Mouse (Mus musculus): ENCODE results near the gene Sesn3. TPM values are rescaled to one million over a fixed set of nuclear protein-coding genes. Genes with fewer than 3 reads are reported as not detected.
A peak's percentile ranks its signal among the peaks of the same experiment; 100 is the strongest.
"Not testable (repeated sequence)": the region's sequence is repeated elsewhere in the genome, so short reads cannot be mapped to it uniquely, and the experiment has no call there.

The Sesn3 gene
- 13.1 and 16.3 TPM in 2 replicates for polyA plus RNA-seq (2015; fragmentation: Nextera tagmentation; extraction: Ambion mirVana)

- H3K4me2 ChIP-seq (replicated peaks): peak within 1 kb of the TSS; percentile 69
- H3K4me3 ChIP-seq (replicated peaks): peak within 1 kb of the TSS; percentile 28
- no peaks in the 10 kb centered on the region for H3K27me3 ChIP-seq (replicated peaks)
- peak; percentile 57 for ATAC-seq
- WGBS: 4% methylated on average over 25 of the region's 25 CpGs
- H3K9me3 ChIP-seq: no peaks in the 10 kb centered on the region
- peak within 1 kb of the TSS; percentile 91 for H3K27ac ChIP-seq
- no peaks in the 10 kb centered on the region for H3K36me3 ChIP-seq
- 0 out of 2 replicates have a peak, but pooled peaks cover 7% of the 10 kb centered on the region for H3K4me1 ChIP-seq (replicated peaks)
- H3K9ac ChIP-seq: peak within 1 kb of the TSS; percentile 42
Observed at GRCm38 (mm10) chr9:14274986-14275720, at the start of gene Sesn3. Gene Sesn3, plus strand, starts transcription at chr9:14275067.

- whole genome bisulfite sequencing: 87% methylated on average over 2 of the region's 2 CpGs
- not testable (repeated sequence) for H3K9me3 ChIP-seq; H3K4me1 ChIP-seq (replicated peaks); H3K4me3 ChIP-seq (replicated peaks); H3K36me3 ChIP-seq; ATAC-seq; H3K4me2 ChIP-seq (replicated peaks); H3K9ac ChIP-seq; H3K27ac ChIP-seq; H3K27me3 ChIP-seq (replicated peaks)
Observed at GRCm38 (mm10) chr9:14227086-14227485, 47.8 kb upstream of the Sesn3 start.

- H3K4me1 ChIP-seq (replicated peaks): peaks cover 14% of the 10 kb centered on the region; the same call in 1 of the 2 replicates
- peak overlapping the region; percentile 71 for H3K27ac ChIP-seq
- H3K36me3 ChIP-seq: no peaks in the 10 kb centered on the region
- H3K9ac ChIP-seq: no peak overlapping the region
- no peak overlapping the region for H3K4me3 ChIP-seq (replicated peaks)
- WGBS: 27% methylated on average over 7 of the region's 7 CpGs
- peak overlapping the region; percentile 17; the same call in 1 of the 2 replicates for H3K4me2 ChIP-seq (replicated peaks)
- H3K27me3 ChIP-seq (replicated peaks): no peaks in the 10 kb centered on the region
- ATAC-seq: peak; percentile 96
- no peaks in the 10 kb centered on the region for H3K9me3 ChIP-seq
Observed at GRCm38 (mm10) chr9:14233702-14234373, 41.0 kb upstream of the Sesn3 start.

GRCm38 (mm10) chr9:14235286-14235685 lies 39.6 kb upstream of the Sesn3 start:
- Histone ChIP-seq H3K4me3 (replicated peaks) (no peak overlapping the region), H3K4me1 (replicated peaks) (peaks cover 14% of the 10 kb centered on the region; the same call in 1 of the 2 replicates), H3K27ac (no peak overlapping the region), H3K9me3 (no peaks in the 10 kb centered on the region), H3K9ac (no peak overlapping the region), H3K4me2 (replicated peaks) (no peak overlapping the region), H3K27me3 (replicated peaks) (no peaks in the 10 kb centered on the region), H3K36me3 (no peaks in the 10 kb centered on the region)
- ATAC-seq: no peak
- 72% methylated on average over 2 of the region's 2 CpGs for WGBS

- H3K4me3 ChIP-seq (replicated peaks); H3K4me1 ChIP-seq (replicated peaks); H3K4me2 ChIP-seq (replicated peaks); ATAC-seq; H3K27me3 ChIP-seq (replicated peaks); H3K9me3 ChIP-seq; H3K36me3 ChIP-seq; H3K9ac ChIP-seq; H3K27ac ChIP-seq: not testable (repeated sequence)
- WGBS: 72% methylated on average over 1 of the region's 1 CpGs
Observed at GRCm38 (mm10) chr9:14241003-14241402, 33.9 kb upstream of the Sesn3 start.

- ATAC-seq: no peak
- Histone ChIP-seq H3K27me3 (replicated peaks) (no peaks in the 10 kb centered on the region), H3K4me2 (replicated peaks) (no peak overlapping the region), H3K4me3 (replicated peaks) (no peak overlapping the region), H3K4me1 (replicated peaks) (no peaks in the 10 kb centered on the region; the same call in 1 of the 2 replicates), H3K9me3 (no peaks in the 10 kb centered on the region), H3K9ac (no peak overlapping the region), H3K27ac (no peak overlapping the region), H3K36me3 (no peaks in the 10 kb centered on the region)
- WGBS: 60% methylated on average over 2 of the region's 2 CpGs
Observed at GRCm38 (mm10) chr9:14242308-14242707, 32.6 kb upstream of the Sesn3 start.

GRCm38 (mm10) chr9:14244528-14244927 lies 30.3 kb upstream of the Sesn3 start:
- no peak for ATAC-seq
- Histone ChIP-seq H3K4me3 (replicated peaks) (no peak overlapping the region), H3K27ac (no peak overlapping the region), H3K9me3 (no peaks in the 10 kb centered on the region), H3K9ac (no peak overlapping the region), H3K4me2 (replicated peaks) (no peak overlapping the region), H3K4me1 (replicated peaks) (peaks cover 9% of the 10 kb centered on the region; the same call in 1 of the 2 replicates), H3K27me3 (replicated peaks) (no peaks in the 10 kb centered on the region), H3K36me3 (no peaks in the 10 kb centered on the region)
- 49% methylated on average over 9 of the region's 9 CpGs for WGBS

GRCm38 (mm10) chr9:14245013-14245586 lies 29.8 kb upstream of the Sesn3 start:
- H3K9ac ChIP-seq: no peak overlapping the region
- H3K4me1 ChIP-seq (replicated peaks): peaks cover 9% of the 10 kb centered on the region; the same call in 1 of the 2 replicates
- no peak for ATAC-seq
- H3K27me3 ChIP-seq (replicated peaks): no peaks in the 10 kb centered on the region
- no peak overlapping the region for H3K4me2 ChIP-seq (replicated peaks)
- H3K27ac ChIP-seq: no peak overlapping the region
- no peaks in the 10 kb centered on the region for H3K36me3 ChIP-seq
- no peak overlapping the region for H3K4me3 ChIP-seq (replicated peaks)
- no peaks in the 10 kb centered on the region for H3K9me3 ChIP-seq
- WGBS: 49% methylated on average over 7 of the region's 7 CpGs

- Histone ChIP-seq H3K4me2 (replicated peaks) (no peak overlapping the region), H3K4me1 (replicated peaks) (peaks cover 9% of the 10 kb centered on the region; the same call in 1 of the 2 replicates), H3K27ac (no peak overlapping the region), H3K9ac (no peak overlapping the region), H3K27me3 (replicated peaks) (no peaks in the 10 kb centered on the region), H3K9me3 (no peaks in the 10 kb centered on the region), H3K4me3 (replicated peaks) (no peak overlapping the region), H3K36me3 (no peaks in the 10 kb centered on the region)
- peak; percentile 80 for ATAC-seq
- WGBS: 22% methylated on average over 11 of the region's 11 CpGs
Observed at GRCm38 (mm10) chr9:14246016-14246799, 28.7 kb upstream of the Sesn3 start.

- Histone ChIP-seq H3K4me2 (replicated peaks) (no peak overlapping the region), H3K36me3 (no peaks in the 10 kb centered on the region), H3K9me3 (no peaks in the 10 kb centered on the region), H3K27me3 (replicated peaks) (no peaks in the 10 kb centered on the region), H3K27ac (0 out of 2 replicates have a peak overlapping the region, but pooled peaks have one; percentile 8), H3K9ac (no peak overlapping the region), H3K4me3 (replicated peaks) (no peak overlapping the region), H3K4me1 (replicated peaks) (peaks cover 9% of the 10 kb centered on the region; the same call in 1 of the 2 replicates)
- ATAC-seq: no peak
- 59% methylated on average over 12 of the region's 12 CpGs for WGBS
Observed at GRCm38 (mm10) chr9:14247480-14248208, 27.2 kb upstream of the Sesn3 start.

- H3K4me1 ChIP-seq (replicated peaks): peaks cover 9% of the 10 kb centered on the region; the same call in 1 of the 2 replicates
- H3K36me3 ChIP-seq: no peaks in the 10 kb centered on the region
- WGBS: 83% methylated on average over 3 of the region's 3 CpGs
- H3K9ac ChIP-seq: no peak overlapping the region
- no peak for ATAC-seq
- no peak overlapping the region for H3K27ac ChIP-seq
- no peaks in the 10 kb centered on the region for H3K27me3 ChIP-seq (replicated peaks)
- H3K9me3 ChIP-seq: no peaks in the 10 kb centered on the region
- H3K4me3 ChIP-seq (replicated peaks): no peak overlapping the region
- H3K4me2 ChIP-seq (replicated peaks): no peak overlapping the region
Observed at GRCm38 (mm10) chr9:14248209-14248596, 26.7 kb upstream of the Sesn3 start.
